Mouse (Mus musculus): ENCODE measurements around the gene Plekha4. TPM values are rescaled to one million over a fixed set of nuclear protein-coding genes. Genes with fewer than 3 reads are reported as not detected.

Gene Plekha4
- polyA plus RNA-seq, 1 experiment, result 12.9 TPM

GRCm38 (mm10) chr7:45492225-45492844 is 33.8 kb upstream of the Plekha4 start:
- H3K4me3 ChIP-seq (ENCODE audit: control insufficient read depth, low read depth, low read length), result no peak overlapping the region
- H3K27ac ChIP-seq (ENCODE audit: control insufficient read depth, insufficient read depth, low read depth, low read length), result no peak overlapping the region
- TF ChIP-seq CTCF (IDR thresholded peaks at IDR 0.05; ENCODE audit: control insufficient read depth, insufficient read depth, insufficient replicate concordance, low read depth, low read length) (no peak), POLR2A (IDR thresholded peaks at IDR 0.05; ENCODE audit: control insufficient read depth, low read depth, low read length) (no peak)
- no peaks in the 10 kb centered on the region for H3K27me3 ChIP-seq (ENCODE audit: control insufficient read depth, insufficient read depth, low read length)
- peaks cover 2% of the 10 kb centered on the region for H3K4me1 ChIP-seq (ENCODE audit: control insufficient read depth, insufficient read depth, low read length)
- no peaks in the 10 kb centered on the region for H3K36me3 ChIP-seq (ENCODE audit: control insufficient read depth, insufficient read depth, low read length)

DNA sequence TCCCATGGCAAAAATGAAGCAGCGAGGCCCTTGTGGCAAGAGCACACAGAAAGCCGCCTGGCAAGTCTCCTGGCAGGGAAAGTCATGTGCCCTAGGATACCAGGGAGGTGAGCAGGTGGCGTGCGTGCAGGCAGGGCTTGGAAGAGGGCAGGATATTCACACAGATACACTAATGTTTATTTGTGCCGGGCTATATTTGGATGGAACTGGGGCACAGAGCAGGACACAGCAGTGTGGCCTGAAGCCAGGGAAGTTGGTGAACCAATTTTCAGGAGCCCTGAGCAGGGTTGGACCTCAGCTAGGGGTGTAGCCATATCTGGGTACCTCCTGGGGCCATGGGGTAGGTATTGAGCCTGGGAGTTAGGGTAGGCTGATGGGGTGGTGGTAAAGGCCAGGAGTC is 33.2 kb upstream of the Plekha4 start:
- Histone ChIP-seq H3K36me3 (ENCODE audit: control insufficient read depth, insufficient read depth, low read length) (no peaks in the 10 kb centered on the region), H3K27me3 (ENCODE audit: control insufficient read depth, insufficient read depth, low read length) (no peaks in the 10 kb centered on the region), H3K27ac (ENCODE audit: control insufficient read depth, insufficient read depth, low read depth, low read length) (no peak overlapping the region), H3K4me3 (ENCODE audit: control insufficient read depth, low read depth, low read length) (no peak overlapping the region), H3K4me1 (ENCODE audit: control insufficient read depth, insufficient read depth, low read length) (peaks cover 2% of the 10 kb centered on the region)
- no peak for TF ChIP-seq CTCF (IDR thresholded peaks at IDR 0.05; ENCODE audit: control insufficient read depth, insufficient read depth, insufficient replicate concordance, low read depth, low read length)

DNA sequence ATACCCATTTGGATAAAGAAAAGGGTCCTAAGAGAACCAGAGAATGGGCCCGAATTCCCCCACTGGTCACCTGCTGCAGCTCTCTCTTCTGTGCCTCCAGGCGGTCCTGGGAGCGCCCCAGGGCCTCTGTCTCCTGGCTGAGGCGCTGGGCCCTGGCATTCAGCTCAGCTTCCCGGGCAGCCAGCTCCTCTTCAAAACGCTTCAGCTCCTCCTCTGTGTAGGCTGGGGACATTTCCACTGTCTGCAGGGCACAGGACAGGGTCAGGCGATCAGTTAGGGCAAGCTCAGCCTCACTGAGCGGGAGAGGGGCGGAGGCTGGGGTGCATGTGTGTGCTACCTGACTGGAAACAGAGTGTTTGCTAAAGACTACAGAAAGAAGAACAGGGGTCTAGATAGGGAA is 31.6 kb upstream of the Plekha4 start:
- Histone ChIP-seq H3K4me1 (ENCODE audit: control insufficient read depth, insufficient read depth, low read length) (no peaks in the 10 kb centered on the region), H3K27ac (ENCODE audit: control insufficient read depth, insufficient read depth, low read depth, low read length) (no peak overlapping the region), H3K4me3 (ENCODE audit: control insufficient read depth, low read depth, low read length) (no peak overlapping the region), H3K27me3 (ENCODE audit: control insufficient read depth, insufficient read depth, low read length) (no peaks in the 10 kb centered on the region), H3K36me3 (ENCODE audit: control insufficient read depth, insufficient read depth, low read length) (no peaks in the 10 kb centered on the region)
- TF ChIP-seq CTCF (IDR thresholded peaks at IDR 0.05; ENCODE audit: control insufficient read depth, insufficient read depth, insufficient replicate concordance, low read depth, low read length) (no peak), POLR2A (IDR thresholded peaks at IDR 0.05; ENCODE audit: control insufficient read depth, low read depth, low read length) (no peak)

DNA sequence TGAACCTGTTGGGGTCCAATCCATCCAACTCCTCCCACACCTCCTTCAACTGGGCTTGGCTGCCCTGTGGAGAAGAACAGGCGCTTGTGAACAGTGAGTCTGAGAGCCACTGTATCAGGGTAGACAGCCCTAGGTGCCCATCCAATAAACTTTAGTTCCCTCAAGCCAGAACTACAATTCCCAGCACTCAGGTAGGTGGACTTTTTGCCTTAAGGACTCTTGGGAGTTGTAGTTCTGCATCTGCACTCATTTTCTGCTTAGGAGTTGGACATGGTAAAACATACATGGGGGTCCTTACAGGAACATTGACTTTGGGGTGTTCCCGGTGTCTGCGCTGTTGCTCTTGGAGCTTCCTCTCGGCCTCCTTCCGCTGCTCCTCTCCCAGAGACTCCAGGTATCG is 27.7 kb upstream of the Plekha4 start:
- no peak overlapping the region for H3K27ac ChIP-seq (ENCODE audit: control insufficient read depth, insufficient read depth, low read depth, low read length)
- TF ChIP-seq POLR2A (IDR thresholded peaks at IDR 0.05; ENCODE audit: control insufficient read depth, low read depth, low read length), result no peak
- no peak for TF ChIP-seq CTCF (IDR thresholded peaks at IDR 0.05; ENCODE audit: control insufficient read depth, insufficient read depth, insufficient replicate concordance, low read depth, low read length)
- H3K4me1 ChIP-seq (ENCODE audit: control insufficient read depth, insufficient read depth, low read length), result no peaks in the 10 kb centered on the region
- H3K36me3 ChIP-seq (ENCODE audit: control insufficient read depth, insufficient read depth, low read length), result no peaks in the 10 kb centered on the region
- H3K4me3 ChIP-seq (ENCODE audit: control insufficient read depth, low read depth, low read length), result no peak overlapping the region
- no peaks in the 10 kb centered on the region for H3K27me3 ChIP-seq (ENCODE audit: control insufficient read depth, insufficient read depth, low read length)

DNA sequence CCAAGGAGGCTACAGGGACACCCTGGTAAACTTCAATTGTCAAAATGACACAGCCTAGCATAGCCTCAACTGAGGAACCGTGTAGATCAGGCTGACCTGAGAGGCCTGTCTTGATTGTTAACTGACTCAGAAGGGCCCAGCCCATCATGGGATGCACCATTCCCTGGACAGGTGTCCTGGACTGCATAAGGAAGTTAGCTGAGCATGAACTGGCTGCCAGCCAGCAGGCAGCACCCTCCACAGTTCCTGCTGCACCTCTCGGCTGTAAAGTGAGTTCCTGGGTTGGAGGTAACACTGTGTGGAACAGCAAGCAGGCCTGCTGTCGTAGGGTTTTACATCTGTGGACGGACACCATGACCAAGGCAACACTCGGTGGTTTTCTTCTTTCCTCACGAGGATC is 18.5 kb upstream of the Plekha4 start:
- no peaks in the 10 kb centered on the region for H3K36me3 ChIP-seq (ENCODE audit: control insufficient read depth, insufficient read depth, low read length)
- H3K4me1 ChIP-seq (ENCODE audit: control insufficient read depth, insufficient read depth, low read length), result peaks cover 14% of the 10 kb centered on the region
- no peaks in the 10 kb centered on the region for H3K27me3 ChIP-seq (ENCODE audit: control insufficient read depth, insufficient read depth, low read length)
- no peak overlapping the region for H3K27ac ChIP-seq (ENCODE audit: control insufficient read depth, insufficient read depth, low read depth, low read length)
- TF ChIP-seq CTCF (IDR thresholded peaks at IDR 0.05; ENCODE audit: control insufficient read depth, insufficient read depth, insufficient replicate concordance, low read depth, low read length), result no peak
- H3K4me3 ChIP-seq (ENCODE audit: control insufficient read depth, low read depth, low read length), result no peak overlapping the region

DNA sequence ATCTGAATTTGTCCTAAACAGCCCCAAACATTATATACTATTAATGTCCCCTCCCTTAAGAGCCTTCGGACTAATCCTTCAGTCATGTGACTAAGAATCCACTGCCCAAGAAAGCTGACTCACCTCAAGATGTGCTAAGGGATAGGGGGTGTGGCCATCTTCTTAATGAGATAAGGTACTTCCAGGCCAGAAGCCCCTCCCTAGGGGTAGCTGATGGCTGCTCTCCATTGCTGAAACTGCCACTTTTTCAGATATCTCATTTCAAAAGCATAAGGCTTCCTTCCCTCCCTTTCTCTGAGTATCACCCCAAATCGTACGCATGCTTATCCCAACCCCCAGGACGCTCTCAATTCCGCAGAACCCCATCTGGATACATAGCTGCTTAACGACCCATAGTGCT is 17.6 kb upstream of the Plekha4 start:
- Histone ChIP-seq H3K27me3 (ENCODE audit: control insufficient read depth, insufficient read depth, low read length) (no peaks in the 10 kb centered on the region), H3K36me3 (ENCODE audit: control insufficient read depth, insufficient read depth, low read length) (no peaks in the 10 kb centered on the region), H3K27ac (ENCODE audit: control insufficient read depth, insufficient read depth, low read depth, low read length) (no peak overlapping the region), H3K4me3 (ENCODE audit: control insufficient read depth, low read depth, low read length) (no peak overlapping the region), H3K4me1 (ENCODE audit: control insufficient read depth, insufficient read depth, low read length) (peaks cover 14% of the 10 kb centered on the region)
- TF ChIP-seq POLR2A (IDR thresholded peaks at IDR 0.05; ENCODE audit: control insufficient read depth, low read depth, low read length), result no peak
- TF ChIP-seq CTCF (IDR thresholded peaks at IDR 0.05; ENCODE audit: control insufficient read depth, insufficient read depth, insufficient replicate concordance, low read depth, low read length), result no peak

GRCm38 (mm10) chr7:45509181-45509882 is 16.8 kb upstream of the Plekha4 start:
- H3K36me3 ChIP-seq (ENCODE audit: control insufficient read depth, insufficient read depth, low read length), result no peaks in the 10 kb centered on the region
- peak overlapping the region; percentile 47 for H3K27ac ChIP-seq (ENCODE audit: control insufficient read depth, insufficient read depth, low read depth, low read length)
- H3K27me3 ChIP-seq (ENCODE audit: control insufficient read depth, insufficient read depth, low read length), result no peaks in the 10 kb centered on the region
- TF ChIP-seq POLR2A (IDR thresholded peaks at IDR 0.05; ENCODE audit: control insufficient read depth, low read depth, low read length), result no peak
- no peak for TF ChIP-seq CTCF (IDR thresholded peaks at IDR 0.05; ENCODE audit: control insufficient read depth, insufficient read depth, insufficient replicate concordance, low read depth, low read length)
- H3K4me1 ChIP-seq (ENCODE audit: control insufficient read depth, insufficient read depth, low read length), result peaks cover 14% of the 10 kb centered on the region
- peak overlapping the region; percentile 98 for H3K4me3 ChIP-seq (ENCODE audit: control insufficient read depth, low read depth, low read length)

Data from testis, adult 2 months (tissue).